Mouse (Mus musculus) embryonic fibroblast, embryonic 13.5 days (primary cell): ENCODE measurements at regions not wholly inside any gene's neighbourhood (a gene's known extent, or its start where the extent isn't known, plus 50 kb on each side); places are given as distances from the start of the nearest gene placed in this dataset.

Experiments
- CTCF ChIP-seq: IDR thresholded peaks from 2 replicates; pipeline ENCODE4 v1.5.1; 2011; ENCODE audit warnings: mild to moderate bottlenecking, control low read depth, low read length, moderate library complexity, borderline replicate concordance; ENCODE audit not compliant: insufficient read depth
- POLR2A ChIP-seq: IDR thresholded peaks from 2 replicates; pipeline ENCODE4 v1.6.1; 2011; ENCODE audit warnings: low read depth, mild to moderate bottlenecking, control low read depth, low read length, moderate library complexity

DNA sequence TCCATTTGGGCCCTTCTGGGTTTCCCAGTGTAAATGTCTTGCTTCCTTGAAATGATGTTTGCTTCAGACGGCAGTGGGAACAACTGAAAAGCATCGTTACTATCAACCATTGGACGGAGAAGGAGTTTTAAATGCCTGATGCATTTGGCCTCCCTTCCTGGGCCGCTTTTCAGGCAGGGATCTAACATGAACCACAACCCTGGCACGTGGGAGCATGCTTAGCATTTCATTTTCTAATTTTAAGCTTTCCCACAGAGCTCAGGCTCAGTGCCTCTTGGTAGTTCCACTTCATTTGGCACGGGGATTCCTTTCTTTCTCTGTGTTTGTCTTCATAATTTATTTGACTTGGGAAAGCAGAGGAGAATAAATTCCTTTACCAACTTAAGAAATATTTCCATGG, 406.6 kb upstream of the Nbea start:
- no peak for TF ChIP-seq CTCF
- no peak for TF ChIP-seq POLR2A
